Mouse (Mus musculus) cerebellum, adult 2 months (tissue): ENCODE results near the gene Zfp978.
"Not testable (repeated sequence)": the region's sequence is repeated elsewhere in the genome, so short reads cannot be mapped to it uniquely, and the experiment has no call there.

Source experiments
- CTCF ChIP-seq: fragments of 200-500 bp; IDR thresholded peaks from 2 replicates; pipeline ENCODE4 v1.5.1; 2011; ENCODE audit warnings: low read depth, mild to moderate bottlenecking, control low read depth, low read length, moderate library complexity, borderline replicate concordance; ENCODE audit not compliant: insufficient read depth
- POLR2A ChIP-seq: fragments of 200-500 bp; IDR thresholded peaks from 2 replicates; pipeline ENCODE4 v1.6.1; 2011; ENCODE audit warnings: low read length, control low read depth, borderline replicate concordance; ENCODE audit not compliant: insufficient read depth

GRCm38 (mm10) chr4:147345061-147345554 is 16.0 kb upstream of the Zfp978 start:
- not testable (repeated sequence) for TF ChIP-seq CTCF, POLR2A
